In the genomic region with DNA sequence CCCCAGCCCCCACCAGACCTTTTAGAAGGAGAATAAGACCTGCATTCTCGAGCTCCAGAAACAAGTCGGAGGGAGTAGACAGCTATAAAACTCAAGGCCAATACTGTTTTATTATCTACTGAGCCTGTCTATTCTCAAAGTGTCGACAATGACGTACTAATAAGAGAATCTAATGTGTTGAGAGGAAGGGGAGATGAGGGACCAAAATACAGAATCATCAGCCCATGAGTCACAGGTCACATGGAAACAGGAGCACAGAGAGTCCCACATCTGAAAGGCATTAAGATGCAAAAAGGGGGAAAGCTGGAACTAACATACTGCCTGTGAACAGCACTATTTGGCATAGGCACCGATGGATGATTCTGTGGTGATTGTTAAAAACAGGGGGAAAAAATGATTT, we compare ENCODE assay signal across 14 mouse cellular contexts.
"Had no signal": no experiment of that assay in that cellular context is flagged by ENCODE, and none has a peak within 500 bp of the region (broad histone marks: within the 10 kb centered on the region; RNA-seq: fewer than 3 reads in every experiment).

No protein-coding gene starts in this region.

- H3K4me2 ChIP-seq: liver, embryonic 11.5 days; liver, embryonic 15.5 days; lung, embryonic 14.5 days; neural tube, embryonic 15.5 days had no signal

- H3K9me3 ChIP-seq: liver, embryonic 15.5 days; midbrain, embryonic 10.5 days; neural tube, embryonic 15.5 days had no signal

- H3K9ac ChIP-seq: liver, embryonic 15.5 days; lung, embryonic 14.5 days; neural tube, embryonic 15.5 days had no signal

- DNase-seq: kidney, adult 9 months; kidney, postnatal 36 days; lung, embryonic 14.5 days; lung, postnatal 10 days; lung, postnatal 4 days; midbrain, embryonic 14.5 days; thymus, adult 18-20 months had no signal

- H3K4me3 ChIP-seq: left cerebral cortex, adult 2 months; liver, embryonic 15.5 days; midbrain, embryonic 10.5 days; myocyte; neural tube, embryonic 15.5 days had no signal

- H3K27me3 ChIP-seq: liver, embryonic 15.5 days; neural tube, embryonic 15.5 days had no signal

- H3K27ac ChIP-seq: kidney, postnatal 0 days; left cerebral cortex, adult 2 months; liver, embryonic 15.5 days; midbrain, embryonic 10.5 days; neural tube, embryonic 15.5 days had no signal
